ENCODE assay signal across 8 mouse cellular contexts in genomic region chr2:165788005-165788404, GRCm38 (mm10).
A peak's percentile ranks its signal among the peaks of the same experiment; 100 is the strongest.
DNase-seq lines count a peak whose midpoint lies in the region; ATAC-seq lines count a peak whose summit lies in the region.

No protein-coding gene starts in this region.

- ATAC-seq in heart, embryonic 13.5 days (ENCODE audit: extremely low read depth, insufficient number of reproducible peaks, low FRiP score, low TSS enrichment), result no peak
- peak; percentile 77 for ATAC-seq in lung, embryonic 16.5 days (ENCODE audit: low read depth)
- ATAC-seq in stomach, embryonic 15.5 days (ENCODE audit: insufficient read depth, low FRiP score, low read depth), result peak; percentile 21; the same call in 1 of the 2 replicates

- 25% methylated on average over 11 of the region's 11 CpGs for WGBS in heart, embryonic 13.5 days
- 34% methylated on average over 11 of the region's 11 CpGs for WGBS in lung, embryonic 16.5 days
- 54% methylated on average over 11 of the region's 11 CpGs for WGBS in stomach, embryonic 15.5 days

- peaks cover 95% of the 10 kb centered on the region for H3K36me3 ChIP-seq in heart, embryonic 13.5 days
- H3K36me3 ChIP-seq in lung, embryonic 16.5 days (ENCODE audit: control insufficient read depth, insufficient read depth, low read length), result peaks cover 24% of the 10 kb centered on the region
- H3K36me3 ChIP-seq in stomach, embryonic 15.5 days, result peaks cover 63% of the 10 kb centered on the region

- H3K9me3 ChIP-seq in heart, embryonic 13.5 days, result no peaks in the 10 kb centered on the region
- no peaks in the 10 kb centered on the region for H3K9me3 ChIP-seq in lung, embryonic 16.5 days (ENCODE audit: control insufficient read depth, low read length)
- H3K9me3 ChIP-seq in stomach, embryonic 15.5 days, result no peaks in the 10 kb centered on the region

- no peaks in the 10 kb centered on the region for H3K27me3 ChIP-seq in heart, embryonic 13.5 days (replicated peaks)
- no peaks in the 10 kb centered on the region for H3K27me3 ChIP-seq in lung, embryonic 16.5 days (ENCODE audit: control insufficient read depth, insufficient read depth, low read depth, low read length)
- no peaks in the 10 kb centered on the region for H3K27me3 ChIP-seq in stomach, embryonic 15.5 days (replicated peaks)

- peak overlapping the region; percentile 78 for H3K27ac ChIP-seq in heart, embryonic 13.5 days (replicated peaks)
- H3K27ac ChIP-seq in lung, embryonic 16.5 days (ENCODE audit: low read length), result no peak overlapping the region
- no peak overlapping the region for H3K27ac ChIP-seq in stomach, embryonic 15.5 days

- no peak overlapping the region for H3K4me3 ChIP-seq in heart, embryonic 13.5 days
- no peak overlapping the region for H3K4me3 ChIP-seq in lung, embryonic 16.5 days (ENCODE audit: low read length)
- no peak overlapping the region for H3K4me3 ChIP-seq in stomach, embryonic 15.5 days (replicated peaks)

- peak; percentile 27 to 28 for DNase-seq in spleen, postnatal 36 days (ENCODE audit: low spot score in 2 of 2)
- no peak for DNase-seq in spleen, postnatal 14 days (ENCODE audit: low spot score in 2 of 2)
- peak; percentile 91 to 93 for DNase-seq in cerebellum, postnatal 36 days
- peak; percentile 92 to 95 for DNase-seq in kidney, postnatal 4 days
- DNase-seq in spleen, adult 12 weeks (ENCODE audit: low spot score), result no peak

- no peak overlapping the region for H3K4me2 ChIP-seq in heart, embryonic 13.5 days
- H3K4me2 ChIP-seq in lung, embryonic 16.5 days (ENCODE audit: low read depth, low read length), result no peak overlapping the region
- H3K4me2 ChIP-seq in stomach, embryonic 15.5 days, result no peak overlapping the region

- H3K4me1 ChIP-seq in heart, embryonic 13.5 days, result peaks cover 28% of the 10 kb centered on the region
- peaks cover 4% of the 10 kb centered on the region; the same call in 1 of the 2 replicates for H3K4me1 ChIP-seq in lung, embryonic 16.5 days (replicated peaks; ENCODE audit: control insufficient read depth, insufficient read depth, low read length)
- no peaks in the 10 kb centered on the region for H3K4me1 ChIP-seq in stomach, embryonic 15.5 days

- no peak overlapping the region for H3K9ac ChIP-seq in heart, embryonic 13.5 days
- H3K9ac ChIP-seq in lung, embryonic 16.5 days (ENCODE audit: low read length), result no peak overlapping the region
- no peak overlapping the region for H3K9ac ChIP-seq in stomach, embryonic 15.5 days

Comparison
In these comparisons a context has a peak if more than half of its experiments do, and no peak if none do; other contexts are left out.
1. DNase-seq: peak in spleen, postnatal 36 days (2 of 2), cerebellum, postnatal 36 days (2 of 2) and kidney, postnatal 4 days (2 of 2); none in spleen, postnatal 14 days (0 of 2) and spleen, adult 12 weeks (single experiment).